Mouse (Mus musculus) CH12.LX (cell line): ENCODE data around the gene Hoxb8.

Source experiments
- BHLHE40 ChIP-seq: IDR thresholded peaks from 2 replicates; pipeline ENCODE4 v1.6.1; 2011; ENCODE audit warnings: mild to moderate bottlenecking, low read depth, low read length, improper control_type of control experiment
- CHD2 ChIP-seq: IDR thresholded peaks from 2 replicates; pipeline ENCODE4 v1.6.1; 2011; ENCODE audit warnings: low read length, improper control_type of control experiment
- CTCF ChIP-seq, 2 experiments: IDR thresholded peaks in 1 of 2; conservative IDR thresholded peaks in 1 of 2; 2 replicates each; pipeline ENCODE4 v1.5.1; 2011 to 2012; ENCODE audit warnings: low read depth in 2 of 2, low read length in 2 of 2, improper control_type of control experiment in 1 of 2, inconsistent platforms in 1 of 2, mild to moderate bottlenecking in 1 of 2, moderate library complexity in 1 of 2
- POLR2A ChIP-seq: IDR thresholded peaks from 2 replicates; pipeline ENCODE4 v1.6.1; 2011; ENCODE audit warnings: low read depth, mild to moderate bottlenecking, improper control_type of control experiment, low read length
- POLR2AphosphoS2 ChIP-seq: IDR thresholded peaks from 2 replicates; pipeline ENCODE4 v1.6.1; 2011; ENCODE audit warnings: low read depth, low read length, improper control_type of control experiment
- RCOR1 ChIP-seq: conservative IDR thresholded peaks from 2 replicates; pipeline ENCODE4 v1.6.1; 2012; ENCODE audit warnings: low read depth, mild to moderate bottlenecking, inconsistent platforms, low read length, improper control_type of control experiment
- UBTF ChIP-seq: IDR thresholded peaks from 2 replicates; pipeline ENCODE4 v1.6.1; 2012; ENCODE audit warnings: low read depth, mild to moderate bottlenecking, inconsistent platforms, low read length, improper control_type of control experiment, moderate library complexity

- TF ChIP-seq UBTF, result no peak
- no peak for TF ChIP-seq POLR2A
- TF ChIP-seq CHD2, result no peak
- 0 out of 2 replicates have a peak, but pooled peaks have one; percentile 1 for TF ChIP-seq BHLHE40
- TF ChIP-seq POLR2AphosphoS2, result no peak
- TF ChIP-seq RCOR1, result no peak
- peak; percentile 79 to 89 for TF ChIP-seq CTCF (conservative IDR thresholded peaks at IDR 0.05 in 1 of 2, IDR thresholded peaks at IDR 0.05 in 1 of 2; ENCODE audit: low read depth in 2 of 2, low read length in 2 of 2)
These were observed 12.8 kb downstream of the Hoxb8 start for GRCm38 (mm10) chr11:96294245-96295091.
